Mouse (Mus musculus) heart, adult 2 months (tissue): Measurements from ENCODE around the gene Tmprss3. TPM values are rescaled to one million over a fixed set of nuclear protein-coding genes. Genes with fewer than 3 reads are reported as not detected.

Source experiments
- DNase-seq, 2 experiments: peaks; one replicate each; pipeline ENCODE4 v3.0.0; 2021
- H3K27ac ChIP-seq: fragments of 200-600 bp; 2 replicates; pipeline ENCODE4 v1.8.1; 2022
- H3K27me3 ChIP-seq: fragments of 200-500 bp; 2 replicates; pipeline ENCODE4 v1.6.1; 2012; ENCODE audit warnings: mild to moderate bottlenecking, low read length, inconsistent platforms, mixed read lengths; ENCODE audit not compliant: control insufficient read depth, insufficient read depth
- H3K36me3 ChIP-seq: fragments of 200-500 bp; 2 replicates; pipeline ENCODE4 v1.6.1; 2012; ENCODE audit warnings: low read length, inconsistent platforms; ENCODE audit not compliant: control insufficient read depth, insufficient read depth
- H3K4me1 ChIP-seq: fragments of 200-500 bp; 2 replicates; pipeline ENCODE4 v1.6.1; 2011; ENCODE audit warnings: low read length; ENCODE audit not compliant: control insufficient read depth, insufficient read depth
- H3K4me3 ChIP-seq: fragments of 200-600 bp; 2 replicates; pipeline ENCODE4 v1.8.1; 2022
- H3K79me2 ChIP-seq: fragments of 200-500 bp; replicated peaks from 2 replicates; pipeline ENCODE4 v1.6.1; 2012; ENCODE audit warnings: mild to moderate bottlenecking, inconsistent platforms, low read length, moderate library complexity, mixed read lengths; ENCODE audit not compliant: control insufficient read depth, insufficient read depth
- H3K9ac ChIP-seq: fragments of 200-500 bp; 2 replicates; pipeline ENCODE4 v1.6.1; 2012; ENCODE audit warnings: low read depth, mild to moderate bottlenecking, control low read depth, inconsistent platforms, low read length, mixed read lengths
- CTCF ChIP-seq: fragments of 200-600 bp; IDR thresholded peaks from 2 replicates; pipeline ENCODE4 v1.8.1; 2022; ENCODE audit warnings: antibody characterized with exemption, mild to moderate bottlenecking, moderate library complexity
- POLR2A ChIP-seq: fragments of 200-500 bp; IDR thresholded peaks from 2 replicates; pipeline ENCODE4 v1.6.1; 2011; ENCODE audit warnings: mild to moderate bottlenecking, low read depth, low read length, control low read depth; ENCODE audit not compliant: insufficient read depth
- WGBS: fragments of 180-500 bp; shearing (Covaris S2); methylation state at CpG from one replicate; pipeline ENCODE4 v1.1.7; 2018; 5-methylcytosine and 5-hydroxymethylcytosine counted together
- intact Hi-C: fragments of 180-260 bp; cut with DNase I; formaldehyde crosslinking; loops from one replicate; pipeline ENCODE4 v1.15.1; 2025
- polyA plus RNA-seq: library from polyadenylated mRNA; depleted of rRNA; stranded (reverse); fragments of >200 nt; gene quantifications from 2 replicates; pipeline ENCODE4 v1.2.3, GENCODE M21; 2012; rRNA removed
- total RNA-seq, 2 experiments: library from RNA; stranded (reverse); gene quantifications; 2 replicates each; pipeline ENCODE4 v1.2.3; 2021

Gene Tmprss3
- total and polyA plus RNA-seq, 3 experiments, result not detected

GRCm38 (mm10) chr17:31129452-31129851 lies 69.3 kb downstream of the Tmprss3 start, which contains the start of gene Tff3:
TSS of gene Tff3 (minus strand) at chr17:31129646.
- no peaks in the 10 kb centered on the region for H3K79me2 ChIP-seq
- DNase-seq, result no peak
- H3K27me3 ChIP-seq, result no peaks in the 10 kb centered on the region
- H3K9ac ChIP-seq, result no peak within 1 kb of the TSS
- H3K36me3 ChIP-seq, result no peaks in the 10 kb centered on the region
- 16% methylated on average over 2 of the region's 2 CpGs for WGBS
- no peak within 1 kb of the TSS for H3K4me3 ChIP-seq
- no peaks in the 10 kb centered on the region for H3K4me1 ChIP-seq
- intact Hi-C loops, result no loop called here
- no peak for TF ChIP-seq CTCF
- no peak for TF ChIP-seq POLR2A
- H3K27ac ChIP-seq, result no peak within 1 kb of the TSS

Other genes with a start within 250 kb of the Tmprss3 start
- not detected for gene Umodl1, start 244.3 kb downstream of the Tmprss3 start, total RNA-seq
- gene Umodl1, start 244.3 kb downstream of the Tmprss3 start, polyA plus RNA-seq, result not detected in 2 replicates
- gene Abcg1, start 141.3 kb downstream of the Tmprss3 start, total RNA-seq, result 1 to 10 TPM; 7.0 to 7.2 TPM
- 2.9 and 3.0 TPM in 2 replicates for gene Abcg1, start 141.3 kb downstream of the Tmprss3 start, polyA plus RNA-seq
- not detected for gene Tff3, start 69.3 kb downstream of the Tmprss3 start, total RNA-seq
- 0.39 TPM in 1 of 2 replicates, not detected in the other for gene Tff3, start 69.3 kb downstream of the Tmprss3 start, polyA plus RNA-seq
- gene Tff2, start 54.7 kb downstream of the Tmprss3 start, total RNA-seq, result not detected
- 2.4 TPM in 1 of 2 replicates, not detected in the other for gene Tff2, start 54.7 kb downstream of the Tmprss3 start, polyA plus RNA-seq
- gene Tff1, start 33.7 kb downstream of the Tmprss3 start, total RNA-seq, result not detected
- not detected in 2 replicates for gene Tff1, start 33.7 kb downstream of the Tmprss3 start, polyA plus RNA-seq
- under 1 TPM in 1 of 2 experiments, not detected in 1; 0.36 TPM for gene Ubash3a, start 8.9 kb upstream of the Tmprss3 start, total RNA-seq
- 0.29 and 0.56 TPM in 2 replicates for gene Ubash3a, start 8.9 kb upstream of the Tmprss3 start, polyA plus RNA-seq
- 1 to 10 TPM in 1 of 2 experiments, under 1 TPM in 1; 0.81 to 1.2 TPM for gene Rsph1, start 78.4 kb upstream of the Tmprss3 start, total RNA-seq
- 0.32 and 1.2 TPM in 2 replicates for gene Rsph1, start 78.4 kb upstream of the Tmprss3 start, polyA plus RNA-seq
- 1 to 10 TPM; 7.3 to 9.1 TPM for gene Slc37a1, start 87.8 kb upstream of the Tmprss3 start, total RNA-seq
- 18.7 and 19.7 TPM in 2 replicates for gene Slc37a1, start 87.8 kb upstream of the Tmprss3 start, polyA plus RNA-seq
- 1 to 10 TPM; 3.2 to 4.0 TPM for gene Pde9a, start 187.2 kb upstream of the Tmprss3 start, total RNA-seq
- gene Pde9a, start 187.2 kb upstream of the Tmprss3 start, polyA plus RNA-seq, result 10.4 and 12.1 TPM in 2 replicates